Mouse (Mus musculus) neural tube, embryonic 11.5 days (tissue): Measurements from ENCODE around the gene Arid5b. TPM values are rescaled to one million over a fixed set of nuclear protein-coding genes. Genes with fewer than 3 reads are reported as not detected.
A peak's percentile ranks its signal among the peaks of the same experiment; 100 is the strongest.

Experiments used
- ATAC-seq: fragments of 200-750 bp; cut with Nextera tagmentation; 2 replicates; pipeline ENCODE4 v1.8.0; 2017; ENCODE audit warnings: moderate number of reproducible peaks, mild to moderate bottlenecking, moderate TSS enrichment, moderate library complexity; ENCODE audit not compliant: insufficient read depth, low FRiP score, low TSS enrichment
- DNase-seq: peaks from one replicate; pipeline ENCODE4 v3.0.0-alpha.2; 2015; ENCODE audit warnings: low spot score
- H3K27ac ChIP-seq: fragments of 300-500 bp; sonication (generic); 2 replicates; pipeline ENCODE4 v1.5.1; 2014; ENCODE audit warnings: low read depth, mild to moderate bottlenecking, low read length
- H3K27me3 ChIP-seq: fragments of 300-500 bp; sonication (generic); 2 replicates; pipeline ENCODE4 v1.6.1; 2014; ENCODE audit warnings: mild to moderate bottlenecking, low read length, mixed read lengths; ENCODE audit not compliant: control insufficient read depth, insufficient read depth
- H3K36me3 ChIP-seq: fragments of 300-500 bp; sonication (generic); 2 replicates; pipeline ENCODE4 v1.6.1; 2014; ENCODE audit warnings: mild to moderate bottlenecking, low read length, moderate library complexity, mixed read lengths; ENCODE audit not compliant: control insufficient read depth, insufficient read depth
- H3K4me1 ChIP-seq: fragments of 300-500 bp; sonication (generic); 2 replicates; pipeline ENCODE4 v1.6.1; 2014; ENCODE audit warnings: low read length, mixed read lengths; ENCODE audit not compliant: control insufficient read depth, insufficient read depth
- H3K4me2 ChIP-seq: fragments of 300-500 bp; sonication (generic); 2 replicates; pipeline ENCODE4 v1.6.1; 2014; ENCODE audit warnings: low read depth, mild to moderate bottlenecking, moderate library complexity
- H3K4me3 ChIP-seq: fragments of 300-500 bp; sonication (generic); 2 replicates; pipeline ENCODE4 v1.5.1; 2014; ENCODE audit warnings: low read depth, low read length
- H3K9ac ChIP-seq: fragments of 300-500 bp; sonication (generic); 2 replicates; pipeline ENCODE4 v1.6.1; 2014; ENCODE audit warnings: mild to moderate bottlenecking, low read length
- H3K9me3 ChIP-seq: fragments of 300-500 bp; sonication (generic); 2 replicates; pipeline ENCODE4 v1.6.1; 2016; ENCODE audit warnings: low read length; ENCODE audit not compliant: control insufficient read depth
- WGBS: fragments of 180-500 bp; shearing (Covaris S2); extraction: QIAGEN DNeasy Blood & Tissue Kit; methylation state at CpG from one replicate; pipeline ENCODE4 v1.1.7; 2014; 5-methylcytosine and 5-hydroxymethylcytosine counted together
- polyA plus RNA-seq: library from polyadenylated mRNA; unstranded; fragments of >200 nt; fragmentation: Nextera tagmentation; extraction: Ambion mirVana; gene quantifications from 2 replicates; pipeline ENCODE4 v1.2.1, GENCODE M21; 2014

Gene Arid5b
- polyA plus RNA-seq, 1 experiment from 2014 or later, result 15.0 TPM

GRCm38 (mm10) chr10:68119285-68119684, 159.3 kb downstream of the Arid5b start:
- Histone ChIP-seq H3K4me3 (no peak overlapping the region), H3K4me1 (no peaks in the 10 kb centered on the region), H3K4me2 (no peak overlapping the region), H3K9me3 (no peaks in the 10 kb centered on the region), H3K9ac (no peak overlapping the region), H3K36me3 (no peaks in the 10 kb centered on the region), H3K27ac (no peak overlapping the region), H3K27me3 (no peaks in the 10 kb centered on the region)
- ATAC-seq, result no peak
- DNase-seq, result no peak
- 91% methylated on average over 6 of the region's 6 CpGs for WGBS

DNA sequence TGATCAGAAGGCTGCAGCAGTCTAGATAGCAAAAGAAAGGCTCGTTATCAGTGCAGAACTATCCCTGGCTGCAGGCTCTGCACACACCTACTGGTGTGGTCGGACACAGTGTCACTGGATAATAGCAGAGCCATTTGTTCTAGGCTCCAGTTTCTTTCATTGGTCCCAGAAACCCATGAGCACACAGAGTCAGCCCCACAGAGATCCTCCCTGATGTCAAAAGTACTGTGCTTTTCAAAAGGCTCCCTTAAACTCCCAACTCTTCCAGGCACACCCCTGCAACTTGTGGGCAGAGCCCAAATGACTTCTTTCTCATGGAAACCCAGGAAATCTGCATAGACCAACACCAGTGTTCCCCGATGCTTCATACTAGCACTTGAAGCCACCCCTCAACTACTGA, 163.6 kb downstream of the Arid5b start:
- no peak overlapping the region for H3K4me3 ChIP-seq
- no peaks in the 10 kb centered on the region for H3K4me1 ChIP-seq
- H3K9me3 ChIP-seq, result no peaks in the 10 kb centered on the region
- H3K9ac ChIP-seq, result no peak overlapping the region
- H3K27ac ChIP-seq, result no peak overlapping the region
- no peak overlapping the region for H3K4me2 ChIP-seq
- no peaks in the 10 kb centered on the region for H3K27me3 ChIP-seq
- no peak for DNase-seq
- H3K36me3 ChIP-seq, result no peaks in the 10 kb centered on the region
- ATAC-seq, result no peak
- WGBS, result 86% methylated on average over 3 of the region's 3 CpGs

- 95% methylated on average over 5 of the region's 5 CpGs for WGBS
- no peak overlapping the region for H3K27ac ChIP-seq
Observed at GRCm38 (mm10) chr10:68113645-68114044, 164.9 kb downstream of the Arid5b start.

DNA sequence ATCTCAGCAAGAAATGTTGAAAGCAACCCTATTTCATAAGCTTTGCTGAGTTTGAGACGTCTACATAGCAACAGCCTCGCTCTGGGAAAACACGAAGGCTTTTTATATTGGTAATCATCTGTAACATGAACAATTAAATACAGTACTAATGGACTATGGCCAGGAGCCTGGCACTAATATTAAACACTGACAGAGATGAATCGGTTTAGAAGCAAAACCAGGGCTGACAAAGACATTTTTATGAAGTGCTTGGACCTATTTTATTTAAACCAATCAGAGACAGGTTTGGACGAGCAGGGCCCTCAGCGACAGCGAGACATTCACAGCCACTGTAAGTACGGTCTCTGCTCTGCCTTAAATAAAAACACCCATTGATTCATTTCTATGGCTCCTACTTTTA, 165.6 kb downstream of the Arid5b start:
- no peak for ATAC-seq
- DNase-seq, result no peak

More at GRCm38 (mm10) chr10:68113645-68114044, 164.9 kb downstream of the Arid5b start:
- no peaks in the 10 kb centered on the region for H3K9me3 ChIP-seq
- no peak overlapping the region for H3K4me3 ChIP-seq
- H3K4me1 ChIP-seq, result no peaks in the 10 kb centered on the region
- no peaks in the 10 kb centered on the region for H3K36me3 ChIP-seq
- H3K9ac ChIP-seq, result no peak overlapping the region
- no peak overlapping the region for H3K4me2 ChIP-seq
- ATAC-seq, result no peak
- DNase-seq, result no peak
- no peaks in the 10 kb centered on the region for H3K27me3 ChIP-seq

DNA sequence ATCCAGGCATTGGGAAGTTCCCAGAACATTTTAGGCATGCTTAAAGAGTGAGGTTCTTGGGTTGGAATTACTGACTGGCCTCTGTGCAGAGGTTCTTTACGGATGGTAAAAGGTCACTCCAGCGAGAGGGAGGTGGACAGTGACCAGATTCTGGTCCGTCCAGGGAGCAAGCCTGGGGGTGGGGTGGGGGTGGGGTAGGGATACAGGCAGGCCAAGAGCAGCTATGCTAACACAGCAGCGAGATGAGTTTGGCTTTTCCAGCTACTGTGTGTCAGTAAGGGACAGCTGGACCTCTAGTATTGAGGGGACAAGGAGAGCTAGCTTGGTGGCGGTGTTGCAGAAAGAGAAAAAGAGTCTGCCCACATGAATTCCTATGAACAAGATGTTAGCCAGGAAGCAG, 167.9 kb downstream of the Arid5b start:
- Histone ChIP-seq H3K4me1 (peaks cover 16% of the 10 kb centered on the region), H3K4me2 (no peak overlapping the region), H3K36me3 (no peaks in the 10 kb centered on the region), H3K27ac (no peak overlapping the region), H3K4me3 (no peak overlapping the region), H3K27me3 (no peaks in the 10 kb centered on the region), H3K9ac (no peak overlapping the region), H3K9me3 (no peaks in the 10 kb centered on the region)
- DNase-seq, result no peak
- no peak for ATAC-seq
- WGBS, result 69% methylated on average over 5 of the region's 5 CpGs

More for the DNA sequence above, 165.6 kb downstream of the Arid5b start:
- no peak overlapping the region for H3K4me3 ChIP-seq
- H3K9ac ChIP-seq, result no peak overlapping the region
- no peaks in the 10 kb centered on the region for H3K4me1 ChIP-seq
- WGBS, result 77% methylated on average over 8 of the region's 8 CpGs
- H3K4me2 ChIP-seq, result no peak overlapping the region
- no peaks in the 10 kb centered on the region for H3K9me3 ChIP-seq
- no peaks in the 10 kb centered on the region for H3K27me3 ChIP-seq
- no peaks in the 10 kb centered on the region for H3K36me3 ChIP-seq
- no peak overlapping the region for H3K27ac ChIP-seq

- 80% methylated on average over 8 of the region's 8 CpGs for WGBS
- H3K4me2 ChIP-seq, result no peak overlapping the region
- H3K9me3 ChIP-seq, result no peaks in the 10 kb centered on the region
- ATAC-seq (no peak), DNase-seq (no peak)
- H3K9ac ChIP-seq, result no peak overlapping the region
- no peaks in the 10 kb centered on the region for H3K36me3 ChIP-seq
- H3K27ac ChIP-seq, result no peak overlapping the region
- H3K27me3 ChIP-seq, result no peaks in the 10 kb centered on the region
- peaks cover 19% of the 10 kb centered on the region for H3K4me1 ChIP-seq
- H3K4me3 ChIP-seq, result no peak overlapping the region
Observed at GRCm38 (mm10) chr10:68110182-68110581, 168.4 kb downstream of the Arid5b start.

DNA sequence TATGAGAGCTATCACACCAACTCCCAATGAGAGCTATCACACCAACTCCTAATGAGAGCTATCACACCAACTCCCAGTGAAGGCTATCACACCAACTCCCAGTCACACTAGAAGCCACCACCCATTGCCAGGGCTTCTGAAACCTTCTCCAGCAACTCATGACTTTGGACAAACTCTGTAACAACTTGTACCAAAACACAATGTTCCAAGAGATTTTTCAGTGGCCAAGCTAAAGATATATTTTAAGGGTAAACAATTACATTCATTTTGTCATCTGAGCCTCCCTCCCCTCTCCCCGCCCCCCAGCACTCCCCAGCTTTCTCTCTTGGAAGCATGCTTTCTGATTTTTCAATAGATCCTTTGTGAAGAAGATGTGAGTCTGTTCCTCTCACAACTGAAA, 168.9 kb downstream of the Arid5b start:
- Histone ChIP-seq H3K36me3 (no peaks in the 10 kb centered on the region), H3K9me3 (no peaks in the 10 kb centered on the region), H3K27me3 (no peaks in the 10 kb centered on the region), H3K4me2 (no peak overlapping the region), H3K4me3 (no peak overlapping the region), H3K4me1 (peaks cover 23% of the 10 kb centered on the region), H3K9ac (no peak overlapping the region), H3K27ac (no peak overlapping the region)
- no peak for ATAC-seq
- DNase-seq, result no peak
- 76% methylated on average over 1 of the region's 1 CpGs for WGBS

GRCm38 (mm10) chr10:68107716-68108115, 170.8 kb downstream of the Arid5b start:
- H3K27ac ChIP-seq, result 0 out of 2 replicates have a peak overlapping the region, but pooled peaks have one; percentile 49
- no peak overlapping the region for H3K4me2 ChIP-seq
- ATAC-seq (no peak), DNase-seq (no peak)
- H3K36me3 ChIP-seq, result no peaks in the 10 kb centered on the region
- H3K9me3 ChIP-seq, result no peaks in the 10 kb centered on the region
- no peaks in the 10 kb centered on the region for H3K27me3 ChIP-seq
- peaks cover 23% of the 10 kb centered on the region for H3K4me1 ChIP-seq
- H3K4me3 ChIP-seq, result no peak overlapping the region
- no peak overlapping the region for H3K9ac ChIP-seq
- 83% methylated on average over 6 of the region's 6 CpGs for WGBS

DNA sequence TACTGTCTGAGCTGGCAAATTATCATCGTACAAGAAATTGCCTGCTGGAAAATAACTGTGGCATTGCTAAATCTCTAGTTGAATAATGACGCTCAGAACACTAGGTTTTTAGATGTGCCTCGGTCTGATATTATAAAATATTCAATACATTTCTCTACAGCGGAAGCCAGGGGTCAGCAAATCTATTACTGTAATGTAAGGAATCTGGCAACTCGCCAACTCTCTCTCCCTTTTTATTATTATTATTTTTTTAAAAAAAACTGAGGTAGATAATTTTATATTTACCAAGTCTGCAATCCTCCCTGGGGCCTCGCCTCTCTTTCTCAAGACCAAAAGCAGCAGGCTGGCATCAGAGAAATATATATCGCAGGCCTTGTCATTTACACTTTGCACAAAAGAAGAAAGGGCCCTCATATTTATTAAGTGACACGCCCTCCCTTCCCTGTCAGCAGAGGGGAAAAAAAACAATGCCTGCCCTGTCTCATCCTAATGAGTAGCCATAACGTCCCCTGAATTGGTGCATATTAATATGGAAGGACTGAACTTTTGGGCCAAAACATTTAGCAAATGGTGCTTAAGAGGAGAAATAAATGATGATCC, 172.1 kb downstream of the Arid5b start:
- H3K4me2 ChIP-seq, result no peak overlapping the region
- WGBS, result 51% methylated on average over 9 of the region's 9 CpGs
- DNase-seq (peak; percentile 32), ATAC-seq (no peak)
- H3K27ac ChIP-seq, result peak overlapping the region; percentile 28; the same call in 1 of the 2 replicates
- no peak overlapping the region for H3K9ac ChIP-seq
- H3K4me3 ChIP-seq, result no peak overlapping the region
- H3K4me1 ChIP-seq, result peaks cover 23% of the 10 kb centered on the region
- no peaks in the 10 kb centered on the region for H3K36me3 ChIP-seq
- H3K9me3 ChIP-seq, result no peaks in the 10 kb centered on the region
- no peaks in the 10 kb centered on the region for H3K27me3 ChIP-seq
